Mouse (Mus musculus) MEL (cell line): ENCODE measurements around the gene Phf2. TPM values are rescaled to one million over a fixed set of nuclear protein-coding genes. Genes with fewer than 3 reads are reported as not detected.

Experiments used
- DNase-seq: peaks from one replicate; pipeline ENCODE4 v3.0.0; 2011; ENCODE audit warnings: low read depth, low spot score
- H3K27ac ChIP-seq: 2 replicates; pipeline ENCODE4 v1.5.1; 2012; ENCODE audit warnings: low read depth, mild to moderate bottlenecking, control low read depth, low read length, moderate library complexity; ENCODE audit not compliant: control insufficient read depth
- H3K27me3 ChIP-seq, 2 experiments: fragments of 150-350 bp in 1 of 2; sonication (generic) in 1 of 2; 2 replicates each; pipeline ENCODE4 v1.6.1; 2012; ENCODE audit warnings: low read length in 2 of 2, mild to moderate bottlenecking in 2 of 2, improper control_type of control experiment in 1 of 2, moderate library complexity in 1 of 2; ENCODE audit not compliant: insufficient read depth in 2 of 2, control insufficient read depth in 1 of 2
- H3K36me3 ChIP-seq, 2 experiments: 2 replicates each; pipeline ENCODE4 v1.6.1; 2012 to 2014; ENCODE audit warnings: low read length in 2 of 2, improper control_type of control experiment in 1 of 2, inconsistent platforms in 1 of 2, mild to moderate bottlenecking in 1 of 2; ENCODE audit not compliant: insufficient read depth in 2 of 2, control insufficient read depth in 1 of 2
- H3K4me1 ChIP-seq, 2 experiments: fragments of 150-350 bp in 1 of 2; sonication (generic) in 1 of 2; 2 replicates each; pipeline ENCODE4 v1.6.1; 2012; ENCODE audit warnings: low read length in 2 of 2, improper control_type of control experiment in 1 of 2, mild to moderate bottlenecking in 1 of 2; ENCODE audit not compliant: insufficient read depth in 2 of 2, control insufficient read depth in 1 of 2
- H3K4me3 ChIP-seq, 2 experiments: fragments of 150-350 bp in 1 of 2; sonication (generic) in 1 of 2; 2 replicates each; pipeline ENCODE4 v1.5.1; 2012; ENCODE audit warnings: low read depth in 2 of 2, low read length in 2 of 2, mild to moderate bottlenecking in 2 of 2, moderate library complexity in 2 of 2, control low read depth in 1 of 2, improper control_type of control experiment in 1 of 2; ENCODE audit not compliant: control insufficient read depth in 1 of 2, insufficient read depth in 1 of 2
- H3K79me2 ChIP-seq: 2 replicates; pipeline ENCODE4 v1.6.1; 2012; ENCODE audit warnings: mild to moderate bottlenecking, low read length, moderate library complexity; ENCODE audit not compliant: control insufficient read depth, poor library complexity, insufficient read depth
- H3K9ac ChIP-seq: 2 replicates; pipeline ENCODE4 v1.6.1; 2012; ENCODE audit warnings: low read depth, mild to moderate bottlenecking, control low read depth, low read length, moderate library complexity; ENCODE audit not compliant: control insufficient read depth, poor library complexity, severe bottlenecking
- H3K9me3 ChIP-seq: fragments of 150-350 bp; sonication (generic); replicated peaks from 2 replicates; pipeline ENCODE4 v1.6.1; 2012; ENCODE audit warnings: mild to moderate bottlenecking, low read length, improper control_type of control experiment, moderate library complexity; ENCODE audit not compliant: insufficient read depth
- BHLHE40 ChIP-seq: IDR thresholded peaks from 2 replicates; pipeline ENCODE4 v1.6.1; 2012; ENCODE audit warnings: low read depth, mild to moderate bottlenecking, inconsistent platforms, low read length, improper control_type of control experiment, borderline replicate concordance
- CHD2 ChIP-seq: IDR thresholded peaks from 2 replicates; pipeline ENCODE4 v1.6.1; 2011; ENCODE audit warnings: low read length, improper control_type of control experiment
- E2F4 ChIP-seq: IDR thresholded peaks from 2 replicates; pipeline ENCODE4 v1.6.1; 2011; ENCODE audit warnings: low read depth, low read length, improper control_type of control experiment, borderline replicate concordance
- ELF1 ChIP-seq: IDR thresholded peaks from 2 replicates; pipeline ENCODE4 v1.6.1; 2014; ENCODE audit warnings: low read depth, mild to moderate bottlenecking, inconsistent platforms, low read length, improper control_type of control experiment, moderate library complexity
- EP300 ChIP-seq, 2 experiments: IDR thresholded peaks; 2 replicates each; pipeline ENCODE4 v1.6.1; 2011; ENCODE audit warnings: improper control_type of control experiment in 2 of 2, low read length in 2 of 2, low read depth in 1 of 2, mild to moderate bottlenecking in 1 of 2
- GABPA ChIP-seq: IDR thresholded peaks from 2 replicates; pipeline ENCODE4 v1.6.1; 2012; ENCODE audit warnings: low read depth, mild to moderate bottlenecking, inconsistent platforms, low read length, improper control_type of control experiment, moderate library complexity
- HCFC1 ChIP-seq: IDR thresholded peaks from 2 replicates; pipeline ENCODE4 v1.6.1; 2012; ENCODE audit warnings: low read depth, mild to moderate bottlenecking, inconsistent platforms, low read length, improper control_type of control experiment, moderate library complexity
- JUND ChIP-seq: IDR thresholded peaks from 2 replicates; pipeline ENCODE4 v1.6.1; 2011; ENCODE audit warnings: low read depth, mild to moderate bottlenecking, improper control_type of control experiment, low read length
- MAFK ChIP-seq: IDR thresholded peaks from 2 replicates; pipeline ENCODE4 v1.6.1; 2011; ENCODE audit warnings: low read depth, mild to moderate bottlenecking, low read length, improper control_type of control experiment, borderline replicate concordance
- MAX ChIP-seq: IDR thresholded peaks from 2 replicates; pipeline ENCODE4 v1.6.1; 2011; ENCODE audit warnings: low read length, improper control_type of control experiment
- MAZ ChIP-seq: IDR thresholded peaks from 2 replicates; pipeline ENCODE4 v1.6.1; 2012; ENCODE audit warnings: low read depth, mild to moderate bottlenecking, inconsistent platforms, low read length, improper control_type of control experiment
- MXI1 ChIP-seq: IDR thresholded peaks from 2 replicates; pipeline ENCODE4 v1.6.1; 2011; ENCODE audit warnings: mild to moderate bottlenecking, low read depth, low read length, improper control_type of control experiment
- MYC ChIP-seq: IDR thresholded peaks from 2 replicates; pipeline ENCODE4 v1.6.1; 2011; ENCODE audit warnings: low read depth, mild to moderate bottlenecking, low read length, improper control_type of control experiment, moderate library complexity
- NELFE ChIP-seq: IDR thresholded peaks from 2 replicates; pipeline ENCODE4 v1.6.1; 2011; ENCODE audit warnings: low read depth, low read length, improper control_type of control experiment
- NRF1 ChIP-seq: IDR thresholded peaks from 2 replicates; pipeline ENCODE4 v1.6.1; 2014; ENCODE audit warnings: low read depth, mild to moderate bottlenecking, inconsistent platforms, low read length, improper control_type of control experiment, moderate library complexity; ENCODE audit not compliant: poor library complexity, insufficient read depth, severe bottlenecking
- POLR2A ChIP-seq, 2 experiments: IDR thresholded peaks; 2 replicates each; pipeline ENCODE4 v1.6.1; 2011 to 2012; ENCODE audit warnings: low read length in 2 of 2, mild to moderate bottlenecking in 2 of 2, control low read depth in 1 of 2, improper control_type of control experiment in 1 of 2, low read depth in 1 of 2, moderate library complexity in 1 of 2; ENCODE audit not compliant: control insufficient read depth in 1 of 2, insufficient read depth in 1 of 2, poor library complexity in 1 of 2
- POLR2AphosphoS2 ChIP-seq: IDR thresholded peaks from 2 replicates; pipeline ENCODE4 v1.6.1; 2011; ENCODE audit warnings: low read length, improper control_type of control experiment
- SIN3A ChIP-seq: IDR thresholded peaks from 2 replicates; pipeline ENCODE4 v1.6.1; 2012; ENCODE audit warnings: low read length, improper control_type of control experiment, inconsistent platforms
- TBP ChIP-seq: IDR thresholded peaks from 2 replicates; pipeline ENCODE4 v1.8.0; 2011; ENCODE audit warnings: low read depth, low read length, improper control_type of control experiment
- UBTF ChIP-seq: IDR thresholded peaks from 2 replicates; pipeline ENCODE4 v1.6.1; 2012; ENCODE audit warnings: low read depth, mild to moderate bottlenecking, inconsistent platforms, low read length, improper control_type of control experiment, moderate library complexity, borderline replicate concordance; ENCODE audit not compliant: insufficient read depth
- USF1 ChIP-seq: IDR thresholded peaks from 2 replicates; pipeline ENCODE4 v1.6.1; 2014; ENCODE audit warnings: low read depth, mild to moderate bottlenecking, inconsistent platforms, low read length, improper control_type of control experiment, moderate library complexity
- USF2 ChIP-seq, 2 experiments: IDR thresholded peaks; 2 replicates each; pipeline ENCODE4 v1.6.1; 2011 to 2012; ENCODE audit warnings: improper control_type of control experiment in 2 of 2, low read length in 2 of 2, borderline replicate concordance in 1 of 2, inconsistent platforms in 1 of 2, low read depth in 1 of 2, mild to moderate bottlenecking in 1 of 2; ENCODE audit not compliant: insufficient read depth in 1 of 2
- ZKSCAN1 ChIP-seq: IDR thresholded peaks from 2 replicates; pipeline ENCODE4 v1.6.1; 2012; ENCODE audit warnings: low read depth, mild to moderate bottlenecking, inconsistent platforms, low read length, improper control_type of control experiment, moderate library complexity
- ZMIZ1 ChIP-seq: IDR thresholded peaks from 2 replicates; pipeline ENCODE4 v1.6.1; 2012; ENCODE audit warnings: low read depth, mild to moderate bottlenecking, inconsistent platforms, low read length, improper control_type of control experiment, moderate library complexity
- polyA plus RNA-seq, 2 experiments: library from polyadenylated mRNA; stranded (reverse) in 1 of 2; unstranded in 1 of 2; fragments of >175 nt in 1 of 2; fragments of >200 nt in 1 of 2; gene quantifications; 2 replicates each; pipeline versions ENCODE4 v1.2.1 to v1.2.4; 2012; ENCODE audit warnings: low replicate concordance in 2 of 2, low read depth in 1 of 2; ENCODE audit not compliant: insufficient read length in 2 of 2, insufficient read depth in 1 of 2, missing spikeins in 1 of 2
- total RNA-seq: library from RNA; depleted of rRNA; stranded (reverse); fragments of 300-350 nt; gene quantifications from 2 replicates; pipeline ENCODE4 v1.2.3, GENCODE M21; 2012

Phf2 gene
- total and polyA plus RNA-seq, 3 experiments = 10.2 to 52.7 (median 29.6) TPM

DNA sequence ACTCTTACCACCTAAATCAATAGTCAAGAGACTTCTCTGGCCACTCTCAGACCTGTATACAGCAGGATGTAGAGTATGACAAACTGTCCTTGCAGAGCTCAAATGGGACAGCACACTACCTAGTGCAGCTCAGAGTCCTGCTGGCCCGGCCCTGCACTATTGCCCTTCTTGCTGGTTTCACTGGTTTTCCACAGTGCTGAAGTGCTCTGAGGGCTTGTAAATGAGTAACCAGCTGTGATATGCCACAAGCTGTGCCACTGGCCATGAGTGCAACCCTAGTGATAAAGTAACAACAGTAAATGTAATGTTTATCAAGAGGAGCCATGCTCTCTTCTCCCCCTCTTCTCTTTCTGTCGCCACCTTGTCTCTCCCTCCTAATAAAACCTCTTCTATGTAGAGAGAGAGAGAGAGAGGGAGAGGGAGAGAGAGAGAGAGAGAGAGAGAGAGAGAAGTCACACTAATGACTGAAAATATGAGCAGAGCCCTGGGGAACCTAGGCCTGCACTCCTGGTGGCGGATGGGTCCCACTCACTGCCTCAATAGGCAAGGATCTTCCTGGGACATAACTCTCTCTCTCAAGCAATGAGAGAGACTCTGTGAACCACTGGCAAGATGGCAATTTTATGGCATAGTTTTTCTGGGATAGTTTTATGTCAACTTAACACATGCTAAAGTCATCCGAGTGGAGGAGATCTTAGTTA, 19.5 kb upstream of the Phf2 start:
- H3K36me3 ChIP-seq = peaks cover 5 to 24% of the 10 kb centered on the region in 2 experiments
- no peaks in the 10 kb centered on the region for H3K27me3 ChIP-seq
- no peak overlapping the region for H3K9ac ChIP-seq
- no peak for DNase-seq
- peaks cover 1% of the 10 kb centered on the region; the same call in 1 of the 2 replicates for H3K79me2 ChIP-seq
- H3K4me3 ChIP-seq = no peak overlapping the region
- H3K27ac ChIP-seq = no peak overlapping the region
- H3K9me3 ChIP-seq = no peaks in the 10 kb centered on the region
- peaks cover 2 to 4% of the 10 kb centered on the region in 2 experiments; a peak in 3 of 4 replicates for H3K4me1 ChIP-seq
- TF ChIP-seq NRF1 (no peak), EP300 (IDR thresholded peaks at IDR 0.05; ENCODE audit: low read depth in 1 of 2, low read length in 2 of 2) (0 out of 4 replicates have a peak, but pooled peaks of 1 of the 2 experiments have one; percentile 12)

DNA sequence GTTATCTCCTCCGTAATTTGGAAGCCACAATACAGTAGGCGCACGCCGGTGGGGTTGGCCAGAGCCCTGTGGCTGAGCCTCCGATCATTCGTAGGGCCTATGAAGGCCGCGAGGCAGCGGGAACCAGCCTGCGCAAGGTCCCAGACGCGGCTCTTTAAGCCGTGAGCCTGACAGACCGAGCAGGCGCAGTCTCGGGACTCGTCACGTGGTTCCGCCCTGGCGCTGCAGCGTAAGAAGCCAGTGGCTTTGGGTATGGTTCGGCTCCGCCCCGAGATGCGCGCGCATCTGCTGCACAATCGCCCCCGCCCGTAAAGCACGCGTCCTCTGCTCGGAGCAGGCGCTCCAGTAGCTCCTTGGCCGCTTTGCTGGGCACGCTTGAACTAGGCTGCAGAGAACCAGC, 7.6 kb upstream of the Phf2 start:
- Histone ChIP-seq H3K27ac (peak overlapping the region; percentile 83), H3K9ac (peak overlapping the region; percentile 90), H3K27me3 (no peaks in the 10 kb centered on the region), H3K4me3 (peak overlapping the region; percentile 65 to 71), H3K9me3 (no peaks in the 10 kb centered on the region), H3K79me2 (peaks cover 3% of the 10 kb centered on the region; the same call in 1 of the 2 replicates), H3K36me3 (peaks cover 6 to 10% of the 10 kb centered on the region in 2 experiments), H3K4me1 (peaks cover 4 to 12% of the 10 kb centered on the region in 2 experiments)
- peak; percentile 98 for DNase-seq
- peak; percentile 87 for TF ChIP-seq NRF1
- TF ChIP-seq ZKSCAN1 = no peak
- peak; percentile 99 for TF ChIP-seq POLR2AphosphoS2
- TF ChIP-seq E2F4 = no peak
- TF ChIP-seq ZMIZ1 = peak; percentile 99
- peak; percentile 97 for TF ChIP-seq USF1
- TF ChIP-seq POLR2A (IDR thresholded peaks at IDR 0.05; ENCODE audit: control insufficient read depth in 1 of 2, insufficient read depth in 1 of 2, low read depth in 1 of 2, low read length in 2 of 2, poor library complexity in 1 of 2) = peak; percentile 97 to 100
- TF ChIP-seq TBP = peak; percentile 96
- 0 out of 2 replicates have a peak, but pooled peaks have one; percentile 33 for TF ChIP-seq UBTF
- TF ChIP-seq MAZ = peak; percentile 41; the same call in 1 of the 2 replicates
- peak; percentile 72 to 85 for TF ChIP-seq USF2 (IDR thresholded peaks at IDR 0.05; ENCODE audit: borderline replicate concordance in 1 of 2, insufficient read depth in 1 of 2, low read depth in 1 of 2, low read length in 2 of 2)
- peak; percentile 88 for TF ChIP-seq MYC
- no peak for TF ChIP-seq GABPA
- no peak for TF ChIP-seq ELF1
- no peak for TF ChIP-seq CHD2
- no peak for TF ChIP-seq MAFK
- TF ChIP-seq JUND = no peak
- peak; percentile 96 for TF ChIP-seq MAX
- TF ChIP-seq BHLHE40 = no peak
- peak; percentile 72 for TF ChIP-seq SIN3A
- peak; percentile 77; the same call in 1 of the 2 replicates for TF ChIP-seq MXI1
- peak; percentile 82 for TF ChIP-seq HCFC1
- TF ChIP-seq NELFE = peak; percentile 97
- no peak for TF ChIP-seq EP300 (IDR thresholded peaks at IDR 0.05; ENCODE audit: low read depth in 1 of 2, low read length in 2 of 2)
